Mouse (Mus musculus): ENCODE data around the gene Tmem258.

- TF ChIP-seq POLR2A (IDR thresholded peaks at IDR 0.05; ENCODE audit: low read depth, low read length) (no peak), CTCF (IDR thresholded peaks at IDR 0.05; ENCODE audit: extremely low read depth, insufficient read depth, insufficient read length, insufficient replicate concordance) (no peak)
Observed at GRCm38 (mm10) chr19:10238477-10238876, 34.7 kb downstream of the Tmem258 start.
